Mouse (Mus musculus): ENCODE data around the gene 1700016C15Rik. TPM values are rescaled to one million over a fixed set of nuclear protein-coding genes. Genes with fewer than 3 reads are reported as not detected.

The 1700016C15Rik gene
- polyA plus RNA-seq, 1 experiment from 2014 or later = not detected

DNA sequence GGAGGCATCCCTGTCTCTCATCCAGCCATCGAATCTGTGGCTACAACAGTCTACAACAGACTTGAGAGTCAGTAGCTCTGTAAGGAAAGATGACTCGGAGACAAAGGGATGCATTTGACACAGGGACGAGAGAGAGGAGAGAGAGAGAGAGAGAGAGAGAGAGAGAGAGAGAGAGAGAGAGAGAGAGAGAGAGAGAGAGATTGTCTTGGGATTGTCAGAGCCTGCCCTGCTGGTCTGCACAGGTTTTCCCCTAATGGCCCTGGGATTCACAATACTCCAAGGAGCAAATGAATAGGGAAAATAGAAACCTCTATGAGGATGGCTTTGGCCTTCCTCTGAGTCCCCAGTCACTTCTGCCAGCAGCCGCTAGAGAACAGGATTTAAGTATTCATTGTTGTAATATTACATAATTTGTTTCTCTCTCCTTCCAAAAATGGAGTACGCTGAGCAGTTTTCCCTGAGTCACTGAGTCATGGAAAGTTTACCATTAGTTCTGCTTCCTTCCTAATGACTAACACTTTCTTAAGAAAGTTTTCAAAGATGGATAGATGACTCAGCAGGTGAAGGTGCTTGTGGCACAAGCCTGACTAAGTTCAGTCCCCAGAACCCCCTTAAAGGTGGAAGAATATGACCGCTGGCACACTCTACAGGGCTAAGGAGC, 26.3 kb upstream of the 1700016C15Rik start:
- 38% methylated on average over 6 of the region's 6 CpGs for WGBS
- Histone ChIP-seq H3K27ac (no peak overlapping the region), H3K9me3 (replicated peaks) (no peaks in the 10 kb centered on the region), H3K36me3 (no peaks in the 10 kb centered on the region), H3K4me3 (no peak overlapping the region), H3K27me3 (no peaks in the 10 kb centered on the region), H3K4me1 (replicated peaks) (peaks cover 3% of the 10 kb centered on the region; the same call in 1 of the 2 replicates), H3K9ac (no peak overlapping the region), H3K4me2 (peak overlapping the region; percentile 96)
- ATAC-seq (replicated peaks; ENCODE audit: insufficient number of reproducible peaks, insufficient read depth, low FRiP score, low read depth) = no peak

DNA sequence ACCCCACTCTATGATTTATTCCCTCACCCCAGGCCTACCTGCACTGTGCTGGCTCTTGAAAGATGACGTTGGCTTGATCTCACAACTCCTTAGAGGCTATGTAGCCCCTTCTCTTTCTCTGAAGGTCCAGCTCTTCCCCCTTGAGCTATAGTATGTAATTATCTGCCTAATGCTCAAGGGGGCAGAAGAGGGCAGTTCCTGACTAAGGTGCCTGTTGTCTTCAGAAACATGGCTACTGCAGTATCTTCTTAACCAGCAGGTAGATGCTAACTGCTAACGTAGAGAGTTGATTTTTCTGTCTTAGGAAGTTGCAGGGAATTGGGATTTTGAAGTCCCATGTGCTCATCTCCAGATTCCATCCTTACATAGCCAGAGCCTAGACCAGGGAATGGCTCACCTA, 24.4 kb upstream of the 1700016C15Rik start:
- H3K36me3 ChIP-seq = no peaks in the 10 kb centered on the region
- no peak overlapping the region for H3K4me2 ChIP-seq
- ATAC-seq (replicated peaks; ENCODE audit: insufficient number of reproducible peaks, insufficient read depth, low FRiP score, low read depth) = no peak

DNA sequence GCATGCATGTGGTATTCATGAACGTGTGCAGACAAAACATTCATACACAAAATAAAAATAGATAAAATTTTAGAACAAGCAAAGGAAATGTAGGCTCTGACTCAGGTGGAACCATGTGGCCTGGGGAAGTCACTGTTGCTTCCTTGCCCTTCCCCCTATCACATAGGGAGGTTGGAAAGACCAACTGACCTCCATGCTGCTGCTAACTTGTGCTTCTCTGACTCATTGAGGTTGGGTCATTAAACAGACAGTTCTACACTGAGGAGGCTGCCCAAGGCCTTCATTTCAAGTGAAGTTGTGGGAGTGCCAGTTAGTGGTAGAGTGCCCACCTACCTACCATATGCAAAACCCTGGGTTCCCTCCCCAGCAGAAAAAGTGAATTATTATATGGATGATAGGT, 22.0 kb upstream of the 1700016C15Rik start:
- 83% methylated on average over 1 of the region's 1 CpGs for WGBS

More for the DNA sequence above, 24.4 kb upstream of the 1700016C15Rik start:
- H3K27ac ChIP-seq = no peak overlapping the region
- peaks cover 3% of the 10 kb centered on the region; the same call in 1 of the 2 replicates for H3K4me1 ChIP-seq (replicated peaks)
- 0 out of 2 replicates have a peak, but pooled peaks cover 3% of the 10 kb centered on the region for H3K9me3 ChIP-seq (replicated peaks)
- 39% methylated on average over 2 of the region's 2 CpGs for WGBS
- no peak overlapping the region for H3K9ac ChIP-seq
- H3K27me3 ChIP-seq = no peaks in the 10 kb centered on the region
- no peak overlapping the region for H3K4me3 ChIP-seq

DNA sequence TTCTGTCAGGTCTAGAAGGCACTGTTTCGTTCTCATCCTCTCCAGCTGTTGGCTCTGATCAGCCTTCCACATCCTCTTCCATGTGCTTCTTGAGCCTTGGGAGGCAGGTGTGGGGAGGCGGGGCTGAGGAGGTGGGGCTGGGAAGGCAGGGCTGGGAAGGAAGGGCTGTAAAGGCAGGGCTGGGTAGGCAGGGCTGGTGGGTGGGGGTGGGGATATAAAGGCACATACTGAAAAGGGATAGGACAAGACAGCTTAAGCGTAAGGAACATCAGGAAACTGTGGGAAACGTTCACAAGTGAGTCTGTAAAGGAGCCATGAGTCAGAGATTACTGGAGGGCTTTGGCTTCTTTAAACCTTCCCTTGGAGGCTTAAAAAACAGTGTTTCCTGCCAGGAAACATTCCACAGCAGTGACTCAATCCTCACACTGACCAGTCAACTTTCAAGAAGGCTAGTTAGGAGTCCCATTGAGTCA, 21.0 kb upstream of the 1700016C15Rik start:
- peak; percentile 44; the same call in 1 of the 2 replicates for ATAC-seq (replicated peaks; ENCODE audit: insufficient number of reproducible peaks, insufficient read depth, low FRiP score, low read depth)

More for the DNA sequence above, 22.0 kb upstream of the 1700016C15Rik start:
- Histone ChIP-seq H3K4me2 (no peak overlapping the region), H3K27ac (no peak overlapping the region), H3K27me3 (no peaks in the 10 kb centered on the region), H3K4me3 (no peak overlapping the region), H3K36me3 (no peaks in the 10 kb centered on the region), H3K9me3 (replicated peaks) (0 out of 2 replicates have a peak, but pooled peaks cover 3% of the 10 kb centered on the region), H3K9ac (no peak overlapping the region), H3K4me1 (replicated peaks) (peaks cover under 1% of the 10 kb centered on the region; the same call in 1 of the 2 replicates)
- no peak for ATAC-seq (replicated peaks; ENCODE audit: insufficient number of reproducible peaks, insufficient read depth, low FRiP score, low read depth)

DNA sequence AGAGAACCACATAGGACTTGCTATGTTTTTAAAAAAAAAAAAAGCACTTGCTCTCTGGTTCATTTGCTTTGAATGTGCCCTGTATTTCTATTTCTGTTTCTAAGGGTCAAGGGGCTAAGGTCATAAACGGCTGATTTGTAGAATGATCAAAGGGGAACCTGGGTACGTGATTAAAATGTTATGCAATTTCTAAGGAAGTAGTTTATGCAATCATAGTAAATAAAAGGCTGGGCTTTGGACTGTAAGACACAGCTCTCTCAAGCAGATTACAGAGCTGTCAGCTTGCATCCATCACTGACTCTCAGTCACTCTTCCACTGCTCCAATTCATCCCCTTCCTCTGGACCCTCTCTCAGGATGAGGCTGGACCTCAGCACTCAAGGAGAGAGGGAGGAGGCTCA, 18.6 kb upstream of the 1700016C15Rik start:
- no peaks in the 10 kb centered on the region for H3K4me1 ChIP-seq (replicated peaks)
- ATAC-seq (replicated peaks; ENCODE audit: insufficient number of reproducible peaks, insufficient read depth, low FRiP score, low read depth) = no peak
- H3K36me3 ChIP-seq = no peaks in the 10 kb centered on the region

More for the DNA sequence above, 21.0 kb upstream of the 1700016C15Rik start:
- Histone ChIP-seq H3K9me3 (replicated peaks) (0 out of 2 replicates have a peak, but pooled peaks cover 3% of the 10 kb centered on the region), H3K4me3 (no peak overlapping the region), H3K36me3 (no peaks in the 10 kb centered on the region), H3K4me2 (no peak overlapping the region), H3K4me1 (replicated peaks) (no peaks in the 10 kb centered on the region), H3K27me3 (no peaks in the 10 kb centered on the region), H3K9ac (no peak overlapping the region), H3K27ac (no peak overlapping the region)
- WGBS = 35% methylated on average over 4 of the region's 4 CpGs

DNA sequence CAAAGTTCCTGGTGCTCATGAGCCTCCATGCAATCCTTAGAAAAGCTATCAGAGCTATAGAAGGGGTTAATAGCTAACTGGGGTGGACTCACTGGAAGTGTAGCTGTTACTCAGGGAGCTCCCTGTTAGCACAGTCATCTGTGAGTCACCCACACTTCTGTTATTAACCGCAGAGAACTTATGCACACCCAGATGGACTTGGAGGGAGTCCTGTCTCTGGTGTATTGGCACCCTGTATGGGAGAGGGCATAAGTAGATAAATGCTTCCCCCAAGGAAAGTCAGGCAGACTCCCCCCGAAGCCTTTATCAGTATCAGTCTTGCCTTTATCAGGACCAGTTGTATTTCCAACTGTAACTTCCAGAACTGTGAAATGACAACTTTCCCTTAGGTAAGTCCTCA, 18.2 kb upstream of the 1700016C15Rik start:
- no peak for ATAC-seq (replicated peaks; ENCODE audit: insufficient number of reproducible peaks, insufficient read depth, low FRiP score, low read depth)
- Histone ChIP-seq H3K4me1 (replicated peaks) (no peaks in the 10 kb centered on the region), H3K27me3 (no peaks in the 10 kb centered on the region), H3K9ac (no peak overlapping the region), H3K4me2 (no peak overlapping the region), H3K27ac (no peak overlapping the region), H3K9me3 (replicated peaks) (0 out of 2 replicates have a peak, but pooled peaks cover 3% of the 10 kb centered on the region), H3K4me3 (no peak overlapping the region), H3K36me3 (no peaks in the 10 kb centered on the region)
- WGBS = 47% methylated on average over 2 of the region's 2 CpGs

More for the DNA sequence above, 18.6 kb upstream of the 1700016C15Rik start:
- H3K4me3 ChIP-seq = no peak overlapping the region
- WGBS = 77% methylated on average over 2 of the region's 2 CpGs
- 0 out of 2 replicates have a peak, but pooled peaks cover 3% of the 10 kb centered on the region for H3K9me3 ChIP-seq (replicated peaks)
- H3K27ac ChIP-seq = no peak overlapping the region
- H3K9ac ChIP-seq = no peak overlapping the region
- no peaks in the 10 kb centered on the region for H3K27me3 ChIP-seq
- no peak overlapping the region for H3K4me2 ChIP-seq

DNA sequence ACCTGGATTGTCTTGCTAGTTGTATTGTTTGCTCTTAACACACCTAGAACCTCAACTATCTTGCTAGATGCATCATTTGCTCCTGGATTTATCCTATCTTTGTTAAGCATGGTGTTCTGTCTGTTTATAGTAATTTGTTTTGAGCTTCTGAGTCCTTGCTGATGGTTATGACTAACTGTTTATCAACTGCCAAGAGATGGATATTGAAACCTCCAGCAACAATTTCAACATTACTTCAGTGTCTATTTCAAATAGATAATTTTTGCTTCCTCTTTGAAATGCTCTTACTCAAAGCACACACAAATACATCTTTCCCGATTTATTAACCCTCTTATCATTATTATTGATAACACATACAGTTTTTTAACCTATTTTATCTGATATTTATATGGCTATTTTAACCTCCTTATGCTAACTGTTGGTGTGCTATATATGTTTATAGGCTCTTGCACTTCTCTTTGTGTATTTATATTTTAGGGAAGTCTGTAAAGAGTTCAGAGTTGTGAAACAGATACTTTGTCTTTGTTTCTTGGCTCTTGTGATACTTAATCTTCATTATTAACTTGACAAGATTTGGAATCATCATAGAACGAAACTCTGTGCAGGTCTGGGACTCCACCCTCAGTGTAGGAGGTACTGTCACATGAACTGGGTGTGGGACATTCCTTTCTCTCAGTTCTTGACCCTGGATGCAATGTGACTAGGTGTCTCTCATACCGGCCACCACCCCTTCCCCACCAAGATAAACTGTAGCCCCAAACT, 15.8 kb upstream of the 1700016C15Rik start:
- ATAC-seq (replicated peaks; ENCODE audit: insufficient number of reproducible peaks, insufficient read depth, low FRiP score, low read depth) = no peak
- Histone ChIP-seq H3K4me1 (replicated peaks) (peaks cover 8% of the 10 kb centered on the region), H3K9me3 (replicated peaks) (0 out of 2 replicates have a peak, but pooled peaks cover 3% of the 10 kb centered on the region), H3K9ac (no peak overlapping the region), H3K27ac (no peak overlapping the region), H3K4me3 (no peak overlapping the region), H3K4me2 (no peak overlapping the region), H3K27me3 (no peaks in the 10 kb centered on the region), H3K36me3 (no peaks in the 10 kb centered on the region)
- 66% methylated on average over 3 of the region's 3 CpGs for WGBS

DNA sequence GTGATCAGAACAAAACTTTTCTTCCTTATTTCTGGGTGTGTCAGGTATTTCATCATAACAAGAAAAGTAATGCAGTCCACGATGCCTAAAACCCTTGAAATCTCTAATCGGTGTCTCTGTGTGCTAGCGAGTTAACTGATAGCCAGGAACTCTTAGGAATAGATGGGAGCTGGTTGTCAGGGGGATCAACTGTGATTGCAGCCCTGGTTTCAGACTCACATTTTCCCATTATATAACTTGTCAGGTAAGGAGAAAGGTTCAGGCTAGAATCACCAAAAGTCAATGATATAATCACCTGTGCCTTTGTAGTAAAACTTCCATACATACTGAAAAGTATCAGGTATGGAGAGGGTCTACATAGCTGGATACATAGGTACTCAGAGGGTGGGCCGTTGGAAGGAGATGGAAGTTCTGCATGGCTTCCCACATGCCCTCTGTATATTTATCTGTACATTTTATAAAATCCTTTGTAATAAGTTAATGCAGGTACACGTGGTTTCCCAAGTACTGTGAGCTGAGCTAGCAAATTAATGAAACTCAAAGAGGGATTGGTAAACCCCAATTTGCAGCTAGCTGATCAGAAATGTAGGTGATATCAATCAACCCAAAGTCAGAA, 15.1 kb upstream of the 1700016C15Rik start:
- no peak overlapping the region for H3K4me3 ChIP-seq
- H3K9ac ChIP-seq = no peak overlapping the region
- peaks cover 8% of the 10 kb centered on the region for H3K4me1 ChIP-seq (replicated peaks)
- H3K36me3 ChIP-seq = no peaks in the 10 kb centered on the region
- no peak for ATAC-seq (replicated peaks; ENCODE audit: insufficient number of reproducible peaks, insufficient read depth, low FRiP score, low read depth)
- H3K27ac ChIP-seq = no peak overlapping the region
- WGBS = 87% methylated on average over 5 of the region's 5 CpGs
- no peaks in the 10 kb centered on the region for H3K27me3 ChIP-seq
- 0 out of 2 replicates have a peak, but pooled peaks cover 3% of the 10 kb centered on the region for H3K9me3 ChIP-seq (replicated peaks)
- H3K4me2 ChIP-seq = no peak overlapping the region

DNA sequence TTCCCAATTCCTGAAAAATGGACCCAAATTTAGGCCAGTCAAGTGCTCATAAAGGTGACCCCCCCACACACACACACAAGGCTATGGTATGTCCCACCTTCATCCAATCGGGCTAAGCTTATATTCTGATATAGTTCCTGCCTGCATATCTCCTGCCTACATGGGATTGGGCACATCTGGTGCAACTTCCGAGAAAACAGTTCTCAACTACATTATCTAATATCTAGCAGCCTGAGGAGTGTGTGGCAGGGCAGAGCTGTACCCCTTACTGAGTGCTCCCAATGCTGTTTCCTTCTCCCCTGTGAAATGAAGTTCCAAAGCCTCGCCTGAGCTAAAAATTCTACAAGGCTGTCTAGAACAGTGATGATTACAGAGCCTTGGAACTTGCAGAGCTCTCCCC, 13.2 kb upstream of the 1700016C15Rik start:
- Histone ChIP-seq H3K4me1 (replicated peaks) (peaks cover 8% of the 10 kb centered on the region), H3K9ac (no peak overlapping the region), H3K27ac (no peak overlapping the region), H3K27me3 (no peaks in the 10 kb centered on the region), H3K4me3 (no peak overlapping the region), H3K36me3 (no peaks in the 10 kb centered on the region), H3K9me3 (replicated peaks) (no peaks in the 10 kb centered on the region), H3K4me2 (no peak overlapping the region)
- WGBS = 60% methylated on average over 3 of the region's 3 CpGs
- ATAC-seq (replicated peaks; ENCODE audit: insufficient number of reproducible peaks, insufficient read depth, low FRiP score, low read depth) = no peak

DNA sequence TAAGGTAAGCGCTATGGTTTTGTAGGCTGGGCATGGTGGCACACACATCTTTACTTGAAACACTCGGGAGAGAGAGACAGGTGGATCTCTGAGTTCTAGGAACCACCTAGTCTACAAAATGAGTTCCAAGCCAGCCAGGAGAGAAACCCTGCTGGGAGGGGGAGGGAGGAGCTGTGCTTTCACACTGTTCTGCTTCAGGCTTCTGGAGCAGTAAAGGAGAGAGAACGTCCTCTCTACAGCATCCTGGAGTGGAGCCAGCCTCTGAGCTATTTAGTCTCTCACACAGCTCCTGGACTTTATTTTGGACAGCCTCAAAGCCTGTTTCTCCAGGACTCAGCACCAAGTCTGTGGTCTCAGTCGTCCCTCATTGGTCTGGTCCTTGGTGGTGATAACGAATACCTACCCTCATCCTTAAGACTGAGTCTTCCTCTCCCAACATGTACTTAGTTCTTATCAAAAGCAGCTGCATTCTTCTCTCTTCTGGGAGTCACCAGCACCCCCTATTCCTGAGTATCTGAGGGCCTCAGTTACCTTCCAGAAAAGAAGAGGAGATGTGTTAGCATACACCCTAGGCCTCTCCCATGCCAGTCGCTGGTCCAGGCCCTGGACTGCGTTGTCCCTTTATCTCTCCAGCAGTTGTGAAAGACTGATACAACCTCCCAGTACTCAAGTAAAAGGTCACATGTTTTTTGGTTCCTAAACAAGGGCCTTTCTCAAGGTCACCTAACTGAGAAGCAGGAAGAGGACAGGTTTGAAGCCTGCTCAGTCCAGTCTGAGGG, 12.4 kb upstream of the 1700016C15Rik start:
- Histone ChIP-seq H3K9ac (no peak overlapping the region), H3K36me3 (no peaks in the 10 kb centered on the region), H3K27ac (no peak overlapping the region), H3K27me3 (no peaks in the 10 kb centered on the region), H3K4me3 (no peak overlapping the region), H3K9me3 (replicated peaks) (no peaks in the 10 kb centered on the region), H3K4me1 (replicated peaks) (peaks cover 8% of the 10 kb centered on the region), H3K4me2 (no peak overlapping the region)
- WGBS = 55% methylated on average over 7 of the region's 7 CpGs
- ATAC-seq (replicated peaks; ENCODE audit: insufficient number of reproducible peaks, insufficient read depth, low FRiP score, low read depth) = no peak

Measured in heart, embryonic 15.5 days (tissue).